Mouse (Mus musculus) adrenal gland, adult (tissue): ENCODE measurements at regions not wholly inside any gene's neighbourhood (a gene's known extent, or its start where the extent isn't known, plus 50 kb on each side); places are given as distances from the start of the nearest gene placed in this dataset.

ENCODE experiments used
- DNase-seq, 2 experiments: peaks; one replicate each; pipeline ENCODE4 v3.0.0; 2022 to 2023; ENCODE audit warnings: low spot score in 1 of 2; ENCODE audit not compliant: inconsistent age in 2 of 2

GRCm38 (mm10) chr5:91307031-91307430, 95.8 kb downstream of the Btc start:
- DNase-seq: no peak
